Mouse (Mus musculus) embryonic facial prominence, embryonic 10.5 days (tissue): ENCODE measurements at regions not wholly inside any gene's neighbourhood (a gene's known extent, or its start where the extent isn't known, plus 50 kb on each side); places are given as distances from the start of the nearest gene placed in this dataset.
A peak's percentile ranks its signal among the peaks of the same experiment; 100 is the strongest.

Experiments
- DNase-seq: peaks from one replicate; pipeline ENCODE4 v3.0.0-alpha.2; 2017; ENCODE audit warnings: low spot score
- H3K27ac ChIP-seq: fragments of 300-500 bp; sonication (generic); replicated peaks from 2 replicates; pipeline ENCODE4 v1.5.1; 2016; ENCODE audit warnings: mild to moderate bottlenecking
- H3K27me3 ChIP-seq: fragments of 300-500 bp; sonication (generic); replicated peaks from 2 replicates; pipeline ENCODE4 v1.6.1; 2016; ENCODE audit warnings: low read depth, mild to moderate bottlenecking; ENCODE audit not compliant: poor library complexity, severe bottlenecking
- H3K36me3 ChIP-seq: fragments of 300-500 bp; sonication (generic); replicated peaks from 2 replicates; pipeline ENCODE4 v1.6.1; 2016; ENCODE audit warnings: mild to moderate bottlenecking, moderate library complexity
- H3K4me1 ChIP-seq: fragments of 300-500 bp; sonication (generic); 2 replicates; pipeline ENCODE4 v1.6.1; 2016
- H3K4me3 ChIP-seq: fragments of 300-500 bp; sonication (generic); 2 replicates; pipeline ENCODE4 v1.5.1; 2016; ENCODE audit warnings: mild to moderate bottlenecking, moderate library complexity
- H3K9me3 ChIP-seq: fragments of 300-500 bp; sonication (generic); 2 replicates; pipeline ENCODE4 v1.6.1; 2016; ENCODE audit warnings: mild to moderate bottlenecking
- WGBS: fragments of 180-500 bp; shearing (Covaris S2); methylation state at CpG from one replicate; pipeline ENCODE4 v1.1.7; 2016; 5-methylcytosine and 5-hydroxymethylcytosine counted together

GRCm38 (mm10) chr13:73159865-73160264, 100.4 kb upstream of the Irx4 start:
- WGBS, result 16% methylated on average over 9 of the region's 9 CpGs
- H3K36me3 ChIP-seq, result no peaks in the 10 kb centered on the region
- DNase-seq, result no peak
- H3K4me1 ChIP-seq, result peaks cover 14% of the 10 kb centered on the region
- peaks cover 31% of the 10 kb centered on the region for H3K27me3 ChIP-seq
- H3K9me3 ChIP-seq, result no peaks in the 10 kb centered on the region
- peak overlapping the region; percentile 67; the same call in 1 of the 2 replicates for H3K27ac ChIP-seq
- H3K4me3 ChIP-seq, result peak overlapping the region; percentile 50

- peak; percentile 93 for DNase-seq
- Histone ChIP-seq H3K9me3 (no peaks in the 10 kb centered on the region), H3K36me3 (no peaks in the 10 kb centered on the region), H3K4me1 (peaks cover 14% of the 10 kb centered on the region), H3K4me3 (peak overlapping the region; percentile 50), H3K27ac (peak overlapping the region; percentile 67; the same call in 1 of the 2 replicates), H3K27me3 (peaks cover 31% of the 10 kb centered on the region)
- 1% methylated on average over 22 of the region's 22 CpGs for WGBS
Observed at GRCm38 (mm10) chr13:73160289-73160688, 100.0 kb upstream of the Irx4 start.

GRCm38 (mm10) chr13:73170301-73170700, 90.0 kb upstream of the Irx4 start:
- Histone ChIP-seq H3K9me3 (no peaks in the 10 kb centered on the region), H3K4me1 (no peaks in the 10 kb centered on the region), H3K27ac (no peak overlapping the region), H3K36me3 (no peaks in the 10 kb centered on the region), H3K4me3 (no peak overlapping the region), H3K27me3 (no peaks in the 10 kb centered on the region)
- DNase-seq, result no peak
- 70% methylated on average over 3 of the region's 3 CpGs for WGBS

- Histone ChIP-seq H3K36me3 (no peaks in the 10 kb centered on the region), H3K4me3 (no peak overlapping the region)
- 88% methylated on average over 3 of the region's 3 CpGs for WGBS
Observed at GRCm38 (mm10) chr13:73207931-73208448, 52.3 kb upstream of the Irx4 start.

More at GRCm38 (mm10) chr13:73207931-73208448, 52.3 kb upstream of the Irx4 start:
- no peak overlapping the region for H3K27ac ChIP-seq
- DNase-seq, result no peak
- no peaks in the 10 kb centered on the region for H3K27me3 ChIP-seq
- H3K4me1 ChIP-seq, result no peaks in the 10 kb centered on the region
- H3K9me3 ChIP-seq, result peaks cover 3% of the 10 kb centered on the region; the same call in 1 of the 2 replicates
